Mouse (Mus musculus) spleen, adult 2 months (tissue): ENCODE data around the gene Itpk1.

ENCODE experiments used
- CTCF ChIP-seq: fragments of 200-500 bp; IDR thresholded peaks from 2 replicates; pipeline ENCODE4 v1.5.1; 2011; ENCODE audit warnings: mild to moderate bottlenecking, inconsistent platforms; ENCODE audit not compliant: insufficient read depth, insufficient read length, insufficient replicate concordance; ENCODE audit errors: extremely low read depth
- POLR2A ChIP-seq: fragments of 200-500 bp; IDR thresholded peaks from 2 replicates; pipeline ENCODE4 v1.6.1; 2011; ENCODE audit warnings: low read depth, low read length, inconsistent platforms

- TF ChIP-seq CTCF (no peak), POLR2A (no peak)
These were observed 2.2 kb upstream of the Itpk1 start for GRCm38 (mm10) chr12:102706833-102707463.
